Mouse (Mus musculus) heart, embryonic 14.5 days (tissue): ENCODE measurements around the gene Vmn1r120. TPM values are rescaled to one million over a fixed set of nuclear protein-coding genes. Genes with fewer than 3 reads are reported as not detected.
"Not testable (repeated sequence)": the region's sequence is repeated elsewhere in the genome, so short reads cannot be mapped to it uniquely, and the experiment has no call there.

Experiments used
- ATAC-seq: fragments of 200-750 bp; cut with Nextera tagmentation; 2 replicates; pipeline ENCODE4 v1.8.0; 2017; ENCODE audit warnings: low read depth, moderate TSS enrichment; ENCODE audit not compliant: insufficient number of reproducible peaks, insufficient read depth, low FRiP score
- H3K27ac ChIP-seq, 2 experiments: fragments of 200-500 bp in 1 of 2; fragments of 300-500 bp in 1 of 2; sonication (generic) in 1 of 2; replicated peaks in 1 of 2; 2 replicates each; pipeline ENCODE4 v1.5.1; 2012 to 2014; ENCODE audit warnings: low read depth in 2 of 2, low read length in 2 of 2, control low read depth in 1 of 2, mild to moderate bottlenecking in 1 of 2, mixed read lengths in 1 of 2; ENCODE audit not compliant: control insufficient read depth in 1 of 2, insufficient read depth in 1 of 2
- H3K27me3 ChIP-seq: fragments of 300-500 bp; sonication (generic); 2 replicates; pipeline ENCODE4 v1.6.1; 2014; ENCODE audit warnings: mild to moderate bottlenecking, low read length, control low read depth; ENCODE audit not compliant: control insufficient read depth, insufficient read depth
- H3K36me3 ChIP-seq: fragments of 300-500 bp; sonication (generic); 2 replicates; pipeline ENCODE4 v1.6.1; 2014; ENCODE audit warnings: mild to moderate bottlenecking, control low read depth, low read length, mixed read lengths; ENCODE audit not compliant: control insufficient read depth, insufficient read depth
- H3K4me1 ChIP-seq, 2 experiments: fragments of 200-500 bp in 1 of 2; fragments of 300-500 bp in 1 of 2; sonication (generic) in 1 of 2; 2 replicates each; pipeline ENCODE4 v1.6.1; 2012 to 2014; ENCODE audit warnings: low read length in 2 of 2, control low read depth in 1 of 2, mixed read lengths in 1 of 2; ENCODE audit not compliant: control insufficient read depth in 2 of 2, insufficient read depth in 2 of 2
- H3K4me2 ChIP-seq: fragments of 300-500 bp; sonication (generic); 2 replicates; pipeline ENCODE4 v1.6.1; 2014; ENCODE audit warnings: mild to moderate bottlenecking, low read length
- H3K4me3 ChIP-seq, 2 experiments: fragments of 200-500 bp in 1 of 2; fragments of 300-500 bp in 1 of 2; sonication (generic) in 1 of 2; 2 replicates each; pipeline ENCODE4 v1.5.1; 2012 to 2014; ENCODE audit warnings: low read length in 2 of 2, mild to moderate bottlenecking in 2 of 2, control low read depth in 1 of 2, low read depth in 1 of 2, moderate library complexity in 1 of 2; ENCODE audit not compliant: control insufficient read depth in 1 of 2, insufficient read depth in 1 of 2
- H3K9ac ChIP-seq: fragments of 300-500 bp; sonication (generic); 2 replicates; pipeline ENCODE4 v1.6.1; 2014; ENCODE audit warnings: mild to moderate bottlenecking, low read length
- H3K9me3 ChIP-seq: fragments of 300-500 bp; sonication (generic); 2 replicates; pipeline ENCODE4 v1.6.1; 2016; ENCODE audit warnings: low read length, control low read depth; ENCODE audit not compliant: control insufficient read depth
- WGBS: fragments of 180-500 bp; shearing (Covaris S2); extraction: QIAGEN DNeasy Blood & Tissue Kit; methylation state at CpG from one replicate; pipeline ENCODE4 v1.1.7; 2014; 5-methylcytosine and 5-hydroxymethylcytosine counted together
- polyA plus RNA-seq: library from polyadenylated mRNA; unstranded; fragments of >200 nt; fragmentation: Nextera tagmentation; extraction: Ambion mirVana; gene quantifications from 2 replicates; pipeline ENCODE4 v1.2.1, GENCODE M21; 2014

Gene Vmn1r120
- not detected in 2 replicates for polyA plus RNA-seq

GRCm38 (mm10) chr7:21053684-21054083 lies at the start of gene Vmn1r120:
Gene Vmn1r120, minus strand, starts transcription at chr7:21053784.
- H3K27ac ChIP-seq, H3K27me3 ChIP-seq, H3K4me3 ChIP-seq, H3K9ac ChIP-seq, H3K9me3 ChIP-seq, H3K36me3 ChIP-seq, ATAC-seq, H3K4me1 ChIP-seq, H3K4me2 ChIP-seq: not testable (repeated sequence)
- WGBS: 86% methylated on average over 1 of the region's 1 CpGs

- H3K9me3 ChIP-seq, H3K9ac ChIP-seq, ATAC-seq, H3K4me2 ChIP-seq, H3K4me1 ChIP-seq, H3K27ac ChIP-seq, H3K27me3 ChIP-seq, H3K4me3 ChIP-seq, H3K36me3 ChIP-seq: not testable (repeated sequence)
- WGBS: 63% methylated on average over 4 of the region's 5 CpGs
Observed at GRCm38 (mm10) chr7:21098413-21098812, 44.8 kb upstream of the Vmn1r120 start, which contains the start of gene Vmn1r121. Gene Vmn1r121, minus strand, starts transcription at chr7:21098513.

- H3K4me2 ChIP-seq, H3K27me3 ChIP-seq, H3K4me1 ChIP-seq, ATAC-seq, H3K27ac ChIP-seq, H3K36me3 ChIP-seq, H3K9ac ChIP-seq, H3K4me3 ChIP-seq, H3K9me3 ChIP-seq: not testable (repeated sequence)
- WGBS: no CpG with 5 or more reads among the region's 2 CpGs
Observed at GRCm38 (mm10) chr7:21012355-21012754, 41.2 kb downstream of the Vmn1r120 start, which contains the start of gene Vmn1r119. Gene Vmn1r119, minus strand, starts transcription at chr7:21012455.

Other genes starting within 250 kb of the Vmn1r120 start
- gene Vmn1r114, start 241.6 kb downstream of the Vmn1r120 start, polyA plus RNA-seq: not detected in 2 replicates
- gene Vmn1r115, start 208.8 kb downstream of the Vmn1r120 start, polyA plus RNA-seq: not detected in 2 replicates
- gene Vmn1r116, start 181.5 kb downstream of the Vmn1r120 start, polyA plus RNA-seq: not detected in 2 replicates
- not detected in 2 replicates for gene Vmn1r117, start 169.7 kb downstream of the Vmn1r120 start, polyA plus RNA-seq
- not detected in 2 replicates for gene Vmn1r118, start 141.4 kb downstream of the Vmn1r120 start, polyA plus RNA-seq
- gene Vmn1r119, start 41.3 kb downstream of the Vmn1r120 start, polyA plus RNA-seq: not detected in 2 replicates
- not detected in 2 replicates for gene Vmn1r121, start 44.7 kb upstream of the Vmn1r120 start, polyA plus RNA-seq
- not detected in 2 replicates for gene Vmn1r122, start 80.3 kb upstream of the Vmn1r120 start, polyA plus RNA-seq
- gene Vmn1r123, start 108.4 kb upstream of the Vmn1r120 start, polyA plus RNA-seq: not detected in 2 replicates
- not detected in 2 replicates for gene Gm5157, start 136.6 kb upstream of the Vmn1r120 start, polyA plus RNA-seq
- not detected in 2 replicates for gene Vmn1r124, start 206.8 kb upstream of the Vmn1r120 start, polyA plus RNA-seq
- not detected in 2 replicates for gene Vmn1r125, start 218.4 kb upstream of the Vmn1r120 start, polyA plus RNA-seq
- gene Vmn1r126, start 247.7 kb upstream of the Vmn1r120 start, polyA plus RNA-seq: not detected in 2 replicates